Mouse (Mus musculus) spleen, postnatal 36 days (tissue): ENCODE results near the gene Ddx28.

Source experiments
- DNase-seq, 2 experiments: peaks; one replicate each; pipeline ENCODE4 v3.0.0; 2022; ENCODE audit warnings: low spot score in 2 of 2, mixed read lengths in 1 of 2

The Ddx28 gene

DNA sequence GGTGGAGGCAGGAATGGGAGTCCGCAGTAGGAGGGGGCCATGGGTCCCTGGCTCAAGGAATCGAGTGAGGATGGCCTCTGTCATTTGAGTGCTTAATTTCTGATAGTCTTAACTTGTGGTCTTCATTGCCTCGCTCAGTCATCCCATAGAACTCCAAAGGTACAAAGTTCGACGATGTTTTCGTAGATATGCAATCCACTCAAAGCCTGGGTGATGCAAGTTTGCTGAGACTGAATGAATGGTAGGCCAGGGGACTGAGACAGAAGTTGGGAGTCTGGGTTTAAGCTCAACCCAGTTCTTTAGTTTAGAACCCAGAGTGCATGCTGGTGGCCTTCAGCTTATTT lies at the start of gene Ddx28:
TSS of gene Ddx28 (minus strand) at position 240 of the 344 bp plus-strand sequence.
- DNase-seq, result no peak

DNA sequence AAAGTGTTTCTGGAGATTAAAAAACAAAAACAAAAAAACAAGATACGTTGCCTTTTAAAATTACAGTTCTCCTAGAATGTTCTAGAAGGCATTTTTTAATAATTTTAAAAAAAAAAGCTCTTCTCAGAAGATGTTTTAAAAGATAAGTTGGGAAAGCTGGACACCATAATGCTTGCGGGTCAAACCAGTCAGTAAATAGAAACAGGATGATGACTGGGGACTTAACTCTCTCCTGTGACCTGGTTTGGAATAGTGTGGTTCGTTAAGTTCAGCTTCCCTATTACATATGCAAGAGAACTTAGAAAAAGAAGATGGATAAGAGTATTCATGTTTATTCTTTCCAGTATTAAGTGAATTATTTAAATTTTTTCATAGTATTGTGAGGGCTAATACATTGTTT lies 48.8 kb upstream of the Ddx28 start:
- no peak for DNase-seq

DNA sequence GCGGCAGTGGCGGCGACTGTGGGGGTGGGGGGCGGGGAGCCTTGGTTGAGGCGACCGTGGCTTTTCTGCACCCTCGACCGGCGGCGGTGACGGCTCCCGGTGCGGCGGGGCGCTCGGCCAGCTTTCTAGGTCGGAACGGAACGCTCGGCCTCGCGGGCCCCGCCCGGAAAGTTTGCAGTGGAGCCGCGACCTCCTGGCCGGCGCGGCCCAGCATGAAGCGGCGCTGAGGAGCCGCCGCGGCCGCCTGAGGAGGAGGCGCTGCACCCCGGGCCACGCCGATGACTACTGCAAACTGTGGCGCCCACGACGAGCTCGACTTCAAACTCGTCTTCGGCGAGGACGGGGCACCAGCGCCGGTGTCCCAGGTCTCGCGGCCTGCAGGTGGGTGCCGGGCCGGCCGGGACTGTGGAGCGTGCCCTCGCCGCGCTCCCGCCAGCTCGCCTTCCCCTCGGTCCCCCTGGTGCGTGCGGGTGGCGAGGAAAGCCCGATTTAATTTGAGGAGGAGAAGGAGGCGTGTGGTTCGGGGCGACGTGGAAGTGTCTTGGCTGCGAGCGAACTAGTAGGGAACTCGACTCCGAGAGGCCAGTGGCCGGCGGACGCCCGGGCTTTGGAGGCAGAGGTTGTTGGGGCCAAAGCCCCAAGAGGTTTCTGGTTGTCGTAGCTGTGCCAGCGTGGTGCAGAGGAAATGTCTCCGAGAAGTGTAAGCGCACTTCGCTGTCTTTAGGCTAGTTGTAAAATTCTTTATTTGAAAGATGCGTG lies 48.1 kb upstream of the Ddx28 start:
- peak; percentile 58 to 65 for DNase-seq

DNA sequence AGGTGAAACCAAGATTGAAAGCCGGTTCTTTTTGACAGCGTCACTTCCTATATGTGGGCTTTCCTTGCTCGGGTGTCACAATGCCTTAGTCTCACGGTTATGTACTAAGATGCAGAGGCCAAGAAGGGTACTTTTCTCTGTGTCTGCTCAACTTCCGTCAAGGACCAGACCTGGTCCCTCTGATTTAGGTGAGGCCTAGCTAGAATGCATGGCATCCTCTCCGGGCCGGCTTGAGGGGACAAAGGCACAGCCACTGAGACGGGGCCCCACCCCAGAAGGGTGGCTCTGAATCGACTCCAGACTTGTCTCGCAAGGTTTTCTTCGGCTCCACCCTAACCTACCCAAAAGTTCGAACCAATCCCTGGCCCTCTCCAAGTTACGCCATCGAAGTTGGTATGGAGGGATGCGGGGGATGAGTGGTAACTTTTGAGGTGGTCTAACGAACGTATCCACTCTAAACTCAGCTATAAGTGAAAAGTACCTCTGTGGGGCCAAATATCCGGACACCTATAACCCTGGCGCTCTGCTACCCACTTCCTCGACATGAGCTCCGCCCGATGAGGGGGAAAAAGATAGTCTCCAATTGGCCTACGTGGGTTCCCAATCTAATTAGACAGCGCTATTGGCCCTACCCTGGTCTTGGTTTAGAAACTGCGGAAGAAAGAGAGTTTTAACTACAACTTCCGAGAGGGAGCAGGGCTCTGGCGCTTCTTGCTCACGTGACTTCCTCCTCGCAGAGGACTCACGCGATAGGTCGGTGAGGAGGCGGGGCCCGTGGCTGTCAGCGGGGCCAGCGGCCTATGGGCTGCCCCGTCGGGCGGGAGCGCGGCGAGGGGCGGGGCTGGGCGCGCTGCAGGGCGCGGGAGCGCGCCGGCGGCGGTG lies 47.3 kb upstream of the Ddx28 start, which contains the start of gene Nfatc3:
TSS of gene Nfatc3 (plus strand) at position 110 of the 882 bp plus-strand sequence.
- DNase-seq, result peak; percentile 98 to 99

DNA sequence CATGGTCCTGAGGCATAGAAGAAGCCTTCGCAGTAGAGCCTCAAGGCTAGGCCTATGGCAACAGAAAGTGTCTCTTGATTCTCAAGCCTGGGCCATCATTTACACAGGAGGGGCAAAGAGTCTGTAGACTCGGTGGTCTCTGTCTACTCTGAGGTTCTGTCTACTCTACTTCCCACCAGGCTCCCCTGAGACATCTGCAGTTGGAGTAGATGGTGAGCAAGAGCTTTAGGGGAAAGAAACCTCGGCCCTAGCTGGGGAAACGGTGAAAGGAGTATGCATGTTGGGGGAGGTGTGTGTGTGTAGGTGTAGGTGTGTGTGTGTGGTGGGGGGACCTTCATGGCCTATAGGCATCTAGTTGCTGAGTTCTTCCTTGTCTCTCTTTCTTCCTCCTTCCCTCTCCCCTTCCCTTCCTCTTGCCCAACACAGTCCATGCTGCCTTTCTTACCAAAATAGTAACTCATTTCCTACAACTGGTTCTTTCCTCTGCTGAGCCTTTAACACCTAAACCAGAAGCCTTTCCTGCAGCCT lies 44.8 kb upstream of the Ddx28 start:
- DNase-seq, result no peak

DNA sequence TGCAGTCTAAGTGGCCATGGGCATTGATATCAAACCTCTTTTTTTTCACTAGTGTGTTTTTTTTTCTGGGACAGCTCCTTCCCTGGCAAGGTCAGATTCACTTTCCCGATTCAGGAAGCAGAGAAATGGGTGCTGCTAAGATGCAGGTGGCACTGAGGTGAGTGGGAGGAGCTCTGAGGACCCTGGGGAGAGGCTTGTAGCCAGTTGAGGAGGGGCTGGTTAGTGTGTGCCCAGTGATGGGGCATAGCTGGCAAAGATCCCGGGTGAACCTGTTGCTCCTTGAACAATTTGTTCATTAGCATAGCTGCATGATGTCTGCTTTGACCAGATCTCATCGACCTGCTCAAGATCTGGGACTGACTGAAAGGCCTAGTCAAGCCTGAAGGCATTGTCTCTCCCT lies 43.4 kb upstream of the Ddx28 start:
- DNase-seq, result peak; percentile 73 to 77

DNA sequence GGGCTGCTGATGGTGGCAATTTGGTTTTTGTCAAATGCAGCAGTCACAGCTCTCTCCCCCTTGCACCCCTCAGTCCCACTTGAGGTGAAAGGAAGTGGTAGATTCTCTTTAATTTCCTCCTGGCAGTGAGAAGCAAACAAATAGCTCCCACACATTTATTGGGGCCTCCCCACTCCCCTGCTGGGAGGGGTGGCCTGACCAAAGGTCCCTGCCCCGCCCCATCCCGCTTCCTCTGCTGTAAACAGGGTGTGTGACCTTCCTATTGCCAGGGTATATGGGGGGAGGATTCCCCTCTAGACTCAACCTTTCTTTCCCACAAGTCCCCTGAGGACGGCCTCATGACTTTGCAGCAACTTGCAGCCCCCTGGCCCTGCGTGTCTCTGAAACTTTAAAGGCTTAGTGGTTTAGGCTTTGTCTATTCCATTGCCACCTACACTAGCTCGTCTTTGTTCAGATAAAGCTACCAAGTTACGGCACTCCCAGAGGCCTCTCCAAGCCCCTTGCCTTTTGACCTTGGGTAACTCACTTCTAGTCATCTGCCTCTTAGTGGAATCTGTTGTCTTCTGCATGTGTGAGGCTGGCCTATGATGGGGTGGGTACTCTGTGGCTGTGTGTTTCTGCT lies 42.6 kb upstream of the Ddx28 start:
- peak; percentile 97 to 98 for DNase-seq

DNA sequence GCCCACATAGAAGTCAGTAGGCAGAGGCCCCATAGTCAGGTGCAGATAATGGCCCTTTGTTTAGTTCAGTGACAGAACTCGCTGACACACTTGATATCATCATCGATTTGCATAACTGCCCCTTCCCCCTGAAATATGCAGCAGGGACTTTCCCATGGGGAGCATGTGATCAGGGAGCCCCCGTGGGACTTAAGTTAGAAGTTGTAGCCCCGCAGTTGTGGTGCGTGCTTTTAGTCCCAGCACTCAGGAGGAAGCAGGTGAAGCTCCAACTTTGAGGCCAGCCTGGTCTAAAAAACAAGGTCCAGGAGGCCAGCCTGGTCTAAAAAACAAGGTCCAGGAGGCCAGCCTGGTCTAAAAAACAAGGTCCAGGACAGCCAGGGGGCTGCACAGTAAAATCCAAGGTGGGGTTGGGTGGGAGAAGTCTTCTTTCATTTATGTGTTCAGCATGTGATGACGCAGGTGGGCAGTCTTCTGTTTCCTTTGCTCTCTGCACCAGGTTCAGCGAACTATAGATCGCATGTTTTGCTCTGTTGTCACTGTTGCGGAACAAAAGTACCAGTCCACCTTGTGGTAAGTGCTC lies 40.9 kb upstream of the Ddx28 start:
- peak; percentile 91 to 93 for DNase-seq

DNA sequence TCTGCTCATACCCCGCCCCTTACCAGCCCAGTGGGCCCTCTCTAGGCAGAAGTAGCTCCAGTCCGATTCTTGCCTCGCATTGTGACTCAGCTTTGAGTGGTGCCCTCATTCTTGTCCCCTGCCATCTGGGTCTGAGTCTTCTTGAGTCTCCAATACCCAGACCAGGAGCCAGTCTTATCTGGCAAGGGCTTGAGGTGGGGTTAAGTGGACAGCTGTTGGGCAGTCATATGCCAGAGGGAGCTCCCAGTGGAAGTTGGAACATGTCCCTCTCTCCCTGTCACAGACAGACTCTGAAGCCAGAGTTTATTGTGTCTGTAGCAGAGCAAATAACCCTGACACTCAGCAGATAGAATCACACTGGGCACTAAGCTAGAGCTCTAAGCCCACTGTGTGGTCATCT lies 39.4 kb upstream of the Ddx28 start:
- no peak for DNase-seq

DNA sequence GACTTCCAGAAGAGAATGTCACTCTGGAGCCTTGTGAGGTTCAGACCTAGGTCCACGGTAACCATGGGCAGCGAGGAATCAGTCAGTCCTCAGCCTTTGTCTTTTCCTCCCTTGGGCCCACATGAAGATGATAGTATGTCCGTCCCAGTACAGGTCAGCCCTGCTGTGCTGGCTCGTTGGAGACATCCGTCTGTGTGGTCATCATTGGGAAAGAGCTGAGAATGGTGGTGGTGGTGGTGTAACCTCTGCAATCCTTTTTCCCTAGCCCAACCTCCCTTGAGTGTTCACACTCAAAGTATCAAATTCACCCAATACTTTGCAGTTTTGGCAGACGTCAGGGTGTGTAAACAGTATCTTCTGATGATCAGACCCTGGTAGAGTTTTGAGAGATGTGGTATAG lies 38.2 kb upstream of the Ddx28 start:
- DNase-seq, result no peak

DNA sequence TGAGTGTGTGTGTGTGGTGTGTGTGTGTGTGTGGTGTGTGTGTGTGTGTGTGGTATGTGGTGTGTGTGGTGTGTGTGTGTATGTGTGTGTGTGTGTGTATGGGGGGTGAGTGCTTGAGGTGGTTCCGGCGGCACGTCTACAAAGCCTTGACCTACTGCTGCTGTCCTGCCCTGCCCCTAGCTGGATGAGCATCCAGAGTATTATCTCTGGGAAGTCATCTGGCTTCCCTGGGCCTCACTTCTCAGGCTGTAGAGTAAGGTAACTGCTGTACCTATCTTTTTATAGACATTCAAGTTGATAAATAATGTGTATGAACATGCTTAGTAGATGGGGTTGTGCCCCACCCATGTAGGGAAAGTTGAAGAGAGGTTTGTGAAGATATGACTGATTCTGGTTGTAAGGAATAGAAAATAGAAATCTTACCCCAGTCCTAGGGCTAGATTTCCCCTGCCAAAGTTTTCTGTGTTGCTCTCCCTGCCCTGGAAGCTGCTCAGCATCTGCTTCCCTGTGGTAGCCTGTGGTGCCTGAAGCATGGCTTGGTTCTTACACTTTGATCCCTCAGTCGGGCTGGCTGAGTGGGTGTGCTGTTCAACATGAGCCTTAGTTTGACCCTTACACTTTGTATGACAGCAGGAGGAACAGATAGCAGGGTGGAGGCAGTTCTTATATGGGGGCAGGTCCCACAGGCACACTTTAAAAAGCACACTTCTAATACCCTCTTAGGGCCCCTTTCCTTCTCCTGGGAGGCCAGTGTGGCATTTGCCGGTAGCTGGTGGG lies 36.4 kb upstream of the Ddx28 start:
- no peak for DNase-seq

DNA sequence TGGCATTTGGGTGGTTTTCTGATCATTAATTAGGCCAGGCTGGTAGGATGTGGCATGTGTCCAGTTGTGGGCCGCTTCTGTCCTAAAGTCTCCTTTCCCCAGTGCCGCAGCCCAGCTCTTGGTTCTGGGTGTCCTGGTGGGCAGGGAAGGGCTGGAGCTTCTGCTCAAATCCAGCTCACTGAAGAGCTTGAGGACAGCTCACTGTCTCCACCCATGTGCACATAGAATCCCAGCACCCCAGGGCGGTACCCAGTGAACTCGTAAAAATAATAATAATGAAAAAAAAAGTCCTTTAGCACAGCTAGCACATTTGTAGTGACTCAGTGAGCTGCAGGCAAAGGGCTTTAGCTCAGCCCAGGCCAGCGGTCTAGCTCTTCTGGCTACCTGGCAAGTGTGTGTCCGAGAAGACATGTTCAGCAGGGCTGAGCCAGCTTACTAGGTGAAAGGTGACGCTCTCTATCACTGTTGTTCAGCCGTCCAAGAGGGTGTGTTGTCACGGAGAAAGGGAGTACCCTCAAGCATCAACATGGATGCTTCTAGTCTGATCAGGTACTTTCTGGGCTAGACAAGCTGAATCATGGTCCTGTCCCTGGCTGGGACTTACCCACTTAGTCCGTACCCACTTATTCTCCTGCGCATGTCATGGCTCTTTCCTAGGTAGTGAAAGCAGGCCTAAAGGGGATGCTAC lies 35.3 kb upstream of the Ddx28 start:
- DNase-seq, result no peak

DNA sequence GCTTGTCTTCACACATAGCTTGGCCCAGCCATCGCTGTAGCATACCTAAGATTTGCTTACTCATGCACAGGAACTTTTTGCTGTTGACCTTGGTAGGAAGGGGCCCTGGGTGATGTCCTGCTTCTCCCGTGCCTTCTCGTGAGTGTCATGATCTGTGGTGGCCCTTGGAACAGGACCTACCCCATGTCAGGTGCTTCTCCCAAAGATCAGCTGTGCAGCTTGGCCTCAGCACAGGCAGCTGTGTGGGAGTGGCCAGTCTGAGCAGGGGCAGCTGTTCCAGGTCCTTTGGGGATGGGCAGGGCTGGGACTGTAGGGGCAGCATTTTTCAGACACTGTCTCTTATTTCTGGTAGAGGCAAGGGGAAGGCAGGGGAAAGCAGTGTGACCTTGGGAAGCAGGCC lies 32.5 kb upstream of the Ddx28 start:
- DNase-seq, result no peak

DNA sequence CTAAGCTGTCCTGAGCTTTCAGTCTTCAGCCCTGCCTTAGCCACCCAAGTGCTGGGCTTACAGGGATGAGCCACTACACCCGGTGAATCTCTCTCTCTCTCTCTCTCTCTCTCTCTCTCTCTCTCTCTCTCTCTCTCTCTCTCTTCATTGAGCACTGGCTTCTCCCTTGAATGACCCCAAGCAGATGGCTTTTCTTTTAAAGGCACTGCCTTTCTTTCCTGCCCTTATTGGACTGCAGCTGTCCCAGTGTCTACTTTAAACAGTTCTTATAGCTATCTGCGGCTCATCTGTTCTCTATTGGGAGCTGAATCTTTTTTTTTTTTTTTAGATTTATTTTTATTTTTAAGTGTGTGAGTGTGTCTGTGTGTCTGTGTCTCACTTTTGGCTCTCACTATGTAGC lies 31.4 kb upstream of the Ddx28 start:
- DNase-seq, result no peak

DNA sequence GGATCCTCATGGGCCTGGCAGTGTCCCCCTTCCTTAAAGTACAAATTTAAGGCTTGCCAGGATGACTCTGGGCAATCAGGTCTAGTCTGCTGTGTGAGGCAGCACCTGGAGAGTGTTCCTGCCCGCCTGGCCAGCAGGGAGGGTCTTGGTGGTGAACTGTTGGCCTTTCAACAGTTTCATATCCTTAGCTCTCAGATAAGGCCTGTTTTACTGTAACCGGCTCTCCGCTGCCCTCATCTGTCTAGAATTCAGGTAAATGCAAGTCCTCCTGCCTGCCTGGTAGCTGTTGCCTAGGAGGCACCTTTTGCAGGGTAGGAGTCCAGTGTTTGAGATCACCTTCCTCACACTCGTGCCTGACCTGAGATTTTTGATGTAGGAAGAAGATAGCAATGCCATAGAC lies 28.5 kb upstream of the Ddx28 start:
- peak; percentile 41 to 45 for DNase-seq

DNA sequence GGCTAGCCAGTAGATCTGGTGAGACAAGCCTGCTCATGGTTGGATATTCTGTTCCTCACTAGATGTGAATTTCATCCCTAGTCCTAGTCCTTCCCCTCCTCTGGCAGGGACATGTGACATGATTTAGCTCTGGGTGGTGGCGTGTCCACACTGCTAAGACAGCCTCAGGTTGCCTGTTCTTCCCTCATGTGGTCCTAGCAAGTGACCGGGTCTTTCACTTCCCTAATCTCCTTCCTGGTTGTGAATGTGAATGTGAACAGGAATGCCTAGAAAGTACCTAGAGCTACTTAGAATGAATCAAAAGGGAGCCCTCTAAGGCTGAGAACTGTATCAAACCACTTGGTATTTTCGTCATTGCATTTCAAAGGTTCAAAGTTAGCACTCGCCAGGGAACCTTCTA lies 27.9 kb upstream of the Ddx28 start:
- peak in 1 of 2 experiments; percentile 48 for DNase-seq

DNA sequence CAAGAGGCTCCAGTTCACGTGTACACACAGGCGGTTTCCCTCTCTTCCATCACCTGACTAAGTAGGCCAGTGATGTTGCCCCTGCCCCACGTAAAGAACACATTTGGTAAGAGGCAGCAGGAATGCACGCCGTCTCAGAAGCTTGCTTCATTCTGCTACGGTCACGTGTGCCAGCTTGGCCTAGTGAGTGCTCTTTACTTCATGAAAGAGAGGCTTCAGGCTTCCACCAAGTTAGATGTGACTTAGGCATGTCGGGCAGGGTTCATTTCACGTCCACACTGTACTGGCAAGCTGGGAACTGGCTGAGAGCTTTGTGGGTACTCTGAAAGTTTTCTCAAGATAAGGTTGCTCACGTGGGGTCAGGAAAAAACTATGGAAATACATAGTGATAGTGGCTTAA lies 27.0 kb upstream of the Ddx28 start:
- DNase-seq, result no peak

DNA sequence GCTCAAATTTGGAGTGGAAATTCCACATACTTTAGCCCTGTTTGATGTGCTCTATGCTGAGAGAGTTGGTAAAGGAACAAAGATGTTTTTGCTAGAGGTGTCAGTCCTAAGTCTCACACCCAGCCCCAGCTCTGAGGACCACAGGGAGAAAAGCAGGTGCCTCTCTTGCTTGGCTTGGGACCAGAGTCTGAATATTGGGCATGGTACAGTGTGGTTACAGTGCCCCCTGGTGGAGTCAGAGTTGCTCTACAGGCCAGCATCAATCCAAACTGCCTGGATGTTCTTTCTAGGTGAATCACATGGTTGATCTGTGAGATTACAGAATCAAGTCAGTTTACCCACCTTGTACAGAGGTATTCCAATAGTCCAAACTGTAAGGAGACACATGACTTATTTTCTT lies 10.8 kb upstream of the Ddx28 start:
- DNase-seq, result peak; percentile 67 to 79

DNA sequence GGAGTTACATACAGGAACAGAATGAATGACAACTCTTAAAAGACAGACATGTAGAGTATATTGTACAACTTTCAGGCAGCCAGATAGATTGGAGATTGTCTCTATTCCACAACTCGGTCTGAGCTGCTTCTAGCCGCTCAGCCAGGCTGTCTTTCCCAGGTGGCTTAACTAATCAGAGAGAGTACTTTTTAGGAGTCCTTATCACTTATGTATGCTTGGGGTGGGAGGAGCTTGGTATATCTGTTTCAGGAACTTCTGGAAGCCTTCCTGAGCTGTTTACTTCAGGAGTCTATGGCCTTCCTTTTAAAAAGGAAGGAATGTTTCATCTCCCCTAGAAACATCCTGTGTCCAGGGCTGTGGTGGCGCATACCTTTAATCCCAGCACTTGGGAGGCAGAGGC lies 6.4 kb upstream of the Ddx28 start:
- DNase-seq, result no peak

DNA sequence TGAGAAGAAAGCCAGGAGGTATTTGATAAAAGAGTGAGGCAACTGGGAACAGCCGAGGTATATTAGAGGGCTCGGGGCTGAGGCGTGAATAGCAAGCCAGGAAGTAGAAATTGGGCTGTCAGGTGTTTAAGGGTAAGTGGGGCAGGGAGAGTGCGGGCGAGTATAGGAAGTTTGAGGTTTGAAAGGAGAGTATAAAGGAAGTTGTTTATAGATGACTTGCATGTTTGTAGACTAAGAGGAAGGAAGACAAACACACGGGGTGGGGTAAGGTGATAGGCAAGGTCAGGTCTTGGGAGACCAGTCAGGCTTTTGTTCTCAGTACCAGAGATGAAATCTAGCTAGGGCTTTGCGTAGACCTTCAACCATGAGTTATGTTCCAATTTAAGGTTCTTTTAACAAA lies 5.4 kb upstream of the Ddx28 start:
- peak; percentile 8 to 41 for DNase-seq

DNA sequence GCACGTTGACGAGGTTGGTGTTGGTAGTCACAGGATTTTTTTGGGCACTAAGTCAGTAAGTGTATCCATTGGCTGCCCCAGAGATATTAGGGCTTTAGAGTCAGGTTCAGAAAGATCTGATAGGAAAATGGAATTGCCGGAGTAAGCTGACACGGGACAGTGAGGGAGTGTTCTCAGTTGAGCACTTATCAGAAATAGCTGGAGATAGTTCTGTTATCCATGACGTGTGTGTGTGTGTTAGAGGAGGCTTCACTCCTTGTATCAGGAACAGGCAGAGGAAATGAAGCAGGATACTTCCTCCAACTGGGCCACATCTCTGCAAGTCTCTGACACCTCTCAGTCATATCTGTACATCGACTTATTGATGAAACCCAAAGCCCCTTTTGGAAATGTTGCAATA lies 4.6 kb upstream of the Ddx28 start:
- DNase-seq, result no peak
